Mouse (Mus musculus) CH12.LX (cell line): ENCODE measurements around the gene Elfn2. TPM values are rescaled to one million over a fixed set of nuclear protein-coding genes. Genes with fewer than 3 reads are reported as not detected.

Experiments
- DNase-seq: peaks from one replicate; pipeline ENCODE4 v3.0.0-alpha.2; 2013; ENCODE audit errors: extremely low read depth
- H3K27ac ChIP-seq: 2 replicates; pipeline ENCODE4 v1.5.1; 2012; ENCODE audit warnings: low read depth, mild to moderate bottlenecking, control low read depth, moderate library complexity; ENCODE audit not compliant: insufficient read depth
- H3K27me3 ChIP-seq: replicated peaks from 2 replicates; pipeline ENCODE3; 2012; ENCODE audit warnings: inconsistent platforms
- H3K36me3 ChIP-seq, 2 experiments: replicated peaks in 1 of 2; 2 replicates each; pipeline versions ENCODE3 to v1.6.1; 2012; ENCODE audit warnings: inconsistent platforms in 1 of 2, low read length in 1 of 2, mild to moderate bottlenecking in 1 of 2, mixed read lengths in 1 of 2, moderate library complexity in 1 of 2; ENCODE audit not compliant: control insufficient read depth in 1 of 2, insufficient read depth in 1 of 2
- H3K4me1 ChIP-seq, 2 experiments: 2 replicates each; pipeline ENCODE4 v1.6.1; 2012; ENCODE audit warnings: inconsistent platforms in 1 of 2, moderate library complexity in 1 of 2; ENCODE audit not compliant: insufficient read depth in 2 of 2, control insufficient read depth in 1 of 2
- H3K4me2 ChIP-seq: 2 replicates; pipeline ENCODE4 v1.6.1; 2012; ENCODE audit warnings: low read depth, mild to moderate bottlenecking, control low read depth; ENCODE audit not compliant: poor library complexity, insufficient read depth, severe bottlenecking
- H3K4me3 ChIP-seq, 3 experiments: fragments of 150-350 bp in 1 of 3; sonication (generic) in 1 of 3; replicated peaks in 1 of 3; 2 replicates each; pipeline versions ENCODE3 to v1.5.1; 2011 to 2012; ENCODE audit warnings: low read depth in 2 of 3, low read length in 2 of 3, mild to moderate bottlenecking in 2 of 3, moderate library complexity in 2 of 3, control low read depth in 1 of 3, improper control_type of control experiment in 1 of 3, inconsistent platforms in 1 of 3, mixed read lengths in 1 of 3; ENCODE audit not compliant: poor library complexity in 1 of 3
- H3K79me2 ChIP-seq: replicated peaks from 2 replicates; pipeline ENCODE4 v1.6.1; 2012; ENCODE audit warnings: mild to moderate bottlenecking, moderate library complexity; ENCODE audit not compliant: control insufficient read depth, poor library complexity, insufficient read depth, severe bottlenecking; ENCODE audit errors: extremely low read depth
- H3K9ac ChIP-seq: 2 replicates; pipeline ENCODE4 v1.6.1; 2012; ENCODE audit warnings: low read depth, mild to moderate bottlenecking, control low read depth, moderate library complexity; ENCODE audit not compliant: insufficient read depth
- H3K9me3 ChIP-seq: replicated peaks from 2 replicates; pipeline ENCODE3; 2012; ENCODE audit warnings: low read length, inconsistent platforms, mixed read lengths
- BHLHE40 ChIP-seq: IDR thresholded peaks from 2 replicates; pipeline ENCODE4 v1.6.1; 2011; ENCODE audit warnings: mild to moderate bottlenecking, low read depth, low read length, improper control_type of control experiment
- CHD2 ChIP-seq: IDR thresholded peaks from 2 replicates; pipeline ENCODE4 v1.6.1; 2011; ENCODE audit warnings: low read length, improper control_type of control experiment
- CTCF ChIP-seq, 2 experiments: IDR thresholded peaks in 1 of 2; conservative IDR thresholded peaks in 1 of 2; 2 replicates each; pipeline ENCODE4 v1.5.1; 2011 to 2012; ENCODE audit warnings: low read depth in 2 of 2, low read length in 2 of 2, improper control_type of control experiment in 1 of 2, inconsistent platforms in 1 of 2, mild to moderate bottlenecking in 1 of 2, moderate library complexity in 1 of 2
- EP300 ChIP-seq: IDR thresholded peaks from 2 replicates; pipeline ENCODE4 v1.6.1; 2011; ENCODE audit warnings: low read length, improper control_type of control experiment
- ETS1 ChIP-seq: conservative IDR thresholded peaks from 2 replicates; pipeline ENCODE4 v1.6.1; 2012; ENCODE audit warnings: low read depth, mild to moderate bottlenecking, inconsistent platforms, low read length, improper control_type of control experiment, moderate library complexity
- GABPA ChIP-seq: IDR thresholded peaks from 2 replicates; pipeline ENCODE4 v1.6.1; 2012; ENCODE audit warnings: low read depth, low read length, improper control_type of control experiment, inconsistent platforms; ENCODE audit not compliant: insufficient replicate concordance
- HCFC1 ChIP-seq: IDR thresholded peaks from 2 replicates; pipeline ENCODE4 v1.6.1; 2012; ENCODE audit warnings: low read depth, mild to moderate bottlenecking, inconsistent platforms, low read length, improper control_type of control experiment
- JUN ChIP-seq: IDR thresholded peaks from 2 replicates; pipeline ENCODE4 v1.6.1; 2011; ENCODE audit warnings: low read depth, mild to moderate bottlenecking, low read length, improper control_type of control experiment, moderate library complexity; ENCODE audit not compliant: insufficient read depth
- JUND ChIP-seq: conservative IDR thresholded peaks from 2 replicates; pipeline ENCODE4 v1.6.1; 2011; ENCODE audit warnings: low read depth, low read length, improper control_type of control experiment
- MXI1 ChIP-seq: IDR thresholded peaks from 2 replicates; pipeline ENCODE4 v1.6.1; 2011; ENCODE audit warnings: mild to moderate bottlenecking, low read depth, low read length, improper control_type of control experiment
- MYC ChIP-seq: IDR thresholded peaks from 2 replicates; pipeline ENCODE4 v1.6.1; 2011; ENCODE audit warnings: low read depth, mild to moderate bottlenecking, improper control_type of control experiment, low read length
- NELFE ChIP-seq: IDR thresholded peaks from 2 replicates; pipeline ENCODE4 v1.6.1; 2011; ENCODE audit warnings: low read depth, low read length, improper control_type of control experiment
- NRF1 ChIP-seq: IDR thresholded peaks from 2 replicates; pipeline ENCODE4 v1.6.1; 2014; ENCODE audit warnings: low read depth, mild to moderate bottlenecking, inconsistent platforms, low read length, improper control_type of control experiment, moderate library complexity
- PAX5 ChIP-seq: IDR thresholded peaks from 2 replicates; pipeline ENCODE4 v1.6.1; 2012; ENCODE audit warnings: low read length, inconsistent platforms, mixed read lengths
- RAD21 ChIP-seq: IDR thresholded peaks from 2 replicates; pipeline ENCODE4 v1.6.1; 2011; ENCODE audit warnings: low read depth, mild to moderate bottlenecking, low read length, improper control_type of control experiment, moderate library complexity
- SMC3 ChIP-seq: IDR thresholded peaks from 2 replicates; pipeline ENCODE4 v1.6.1; 2011; ENCODE audit warnings: low read depth, low read length, improper control_type of control experiment
- TCF12 ChIP-seq: IDR thresholded peaks from 2 replicates; pipeline ENCODE4 v1.6.1; 2014; ENCODE audit warnings: low read depth, mild to moderate bottlenecking, inconsistent platforms, low read length, improper control_type of control experiment
- USF2 ChIP-seq: conservative IDR thresholded peaks from 2 replicates; pipeline ENCODE4 v1.6.1; 2011; ENCODE audit warnings: low read depth, low read length, improper control_type of control experiment
- ZC3H11A ChIP-seq: IDR thresholded peaks from 2 replicates; pipeline ENCODE4 v1.6.1; 2012; ENCODE audit warnings: low read depth, mild to moderate bottlenecking, inconsistent platforms, low read length, improper control_type of control experiment
- dilution Hi-C: fragments of 300-500 bp; cut with MboI; formaldehyde crosslinking; loops from 2 replicates; pipeline ENCODE4 v1.14.3; 2020; ENCODE audit warnings: low sequenced_read_pairs; ENCODE audit not compliant: extremely low pct_unique_long_range_greater_than_20kb, extremely low pct_ligation_motif_present
- in situ Hi-C: fragments of 300-500 bp; cut with MboI; formaldehyde crosslinking; loops from 3 replicates; pipeline ENCODE4 v1.14.3; 2019; ENCODE audit warnings: low sequenced_read_pairs, low pct_ligation_motif_present, low pct_unique_long_range_greater_than_20kb, mixed read lengths
- polyA plus RNA-seq: library from polyadenylated mRNA; unstranded; fragments of >175 nt; gene quantifications from 2 replicates; pipeline ENCODE4 v1.2.1, GENCODE M21; 2012; ENCODE audit warnings: low read depth; ENCODE audit not compliant: insufficient read length
- total RNA-seq, 2 experiments: library from RNA; depleted of rRNA; stranded (reverse); fragments of 300-350 nt in 1 of 2; fragments of >200 nt in 1 of 2; gene quantifications; 2 replicates each; pipeline ENCODE4 v1.2.3; 2012 to 2014

Elfn2 gene
- total and polyA plus RNA-seq, 3 experiments = 0.06 TPM; not detected in 2

GRCm38 (mm10) chr15:78624961-78625360 lies 93.6 kb downstream of the Elfn2 start:
- Histone ChIP-seq H3K9ac (no peak overlapping the region), H3K36me3 (peaks cover 15 to 31% of the 10 kb centered on the region in 2 experiments), H3K4me3 (no peak overlapping the region), H3K4me1 (peaks cover 0 to 7% of the 10 kb centered on the region in 2 experiments; a peak in 2 of 4 replicates), H3K27me3 (peaks cover 41% of the 10 kb centered on the region), H3K27ac (no peak overlapping the region), H3K4me2 (no peak overlapping the region), H3K79me2 (no peaks in the 10 kb centered on the region), H3K9me3 (peaks cover 4% of the 10 kb centered on the region)
- TF ChIP-seq ZC3H11A (no peak), NRF1 (no peak), JUN (no peak), MYC (no peak), JUND (no peak), HCFC1 (no peak), ETS1 (no peak), RAD21 (no peak), NELFE (no peak), TCF12 (no peak), USF2 (no peak), MXI1 (no peak), SMC3 (no peak), CHD2 (no peak), BHLHE40 (no peak)
- in situ Hi-C loops (loop anchor here (5.0 to 10.0 kb wide), 3 partner anchors 38 to 220 kb away; partner anchors contain the start of gene Cdc42ep1), dilution Hi-C loops (no loop called here)
- DNase-seq = no peak

- peaks cover 4% of the 10 kb centered on the region for H3K9me3 ChIP-seq
- TF ChIP-seq NELFE (no peak), JUN (no peak), CTCF (conservative IDR thresholded peaks at IDR 0.05 in 1 of 2, IDR thresholded peaks at IDR 0.05 in 1 of 2; ENCODE audit: low read depth in 2 of 2, low read length in 2 of 2) (no peak), HCFC1 (no peak), PAX5 (no peak), EP300 (no peak), GABPA (no peak), CHD2 (no peak), RAD21 (no peak)
- H3K27ac ChIP-seq = no peak overlapping the region
- no peak overlapping the region for H3K9ac ChIP-seq
- dilution Hi-C loops (no loop called here), in situ Hi-C loops (loop anchor here (5.0 to 10.0 kb wide), 3 partner anchors 37 to 220 kb away; partner anchors contain the start of gene Cdc42ep1)
- peaks cover 37% of the 10 kb centered on the region for H3K27me3 ChIP-seq
- H3K36me3 ChIP-seq = peaks cover 19 to 36% of the 10 kb centered on the region in 2 experiments
- no peak overlapping the region for H3K4me3 ChIP-seq
- H3K4me2 ChIP-seq = no peak overlapping the region
- peaks cover 0 to 7% of the 10 kb centered on the region in 2 experiments; a peak in 2 of 4 replicates for H3K4me1 ChIP-seq
- DNase-seq = no peak
- H3K79me2 ChIP-seq = no peaks in the 10 kb centered on the region
These were observed 94.1 kb downstream of the Elfn2 start for GRCm38 (mm10) chr15:78624431-78624950.
